Mouse (Mus musculus): Measurements from ENCODE around the gene Fam20a. TPM values are rescaled to one million over a fixed set of nuclear protein-coding genes. Genes with fewer than 3 reads are reported as not detected.

The Fam20a gene
- total RNA-seq (2023): not detected

GRCm38 (mm10) chr11:109721781-109722446, at the start of gene Fam20a:
Gene Fam20a (minus strand): TSS chr11:109722279.

GRCm38 (mm10) chr11:109649206-109649605, 72.9 kb downstream of the Fam20a start, which contains the start of gene Prkar1a:
Gene Prkar1a (plus strand): TSS chr11:109649405.

Other genes starting within 250 kb of the Fam20a start
- gene Arsg, start 248.9 kb downstream of the Fam20a start, total RNA-seq (2023): 3.2 TPM
- 57.1 TPM for gene Slc16a6, start 248.7 kb downstream of the Fam20a start, total RNA-seq (2023)
- 1.0 TPM for gene Wipi1, start 110.3 kb downstream of the Fam20a start, total RNA-seq (2023)
- 348 TPM for gene Prkar1a, start 72.9 kb downstream of the Fam20a start, total RNA-seq (2023)
- not detected for gene 1700012B07Rik, start 105.8 kb upstream of the Fam20a start, total RNA-seq (2023)